Mouse (Mus musculus): ENCODE data around the gene Prodh2.

Prodh2 gene

DNA sequence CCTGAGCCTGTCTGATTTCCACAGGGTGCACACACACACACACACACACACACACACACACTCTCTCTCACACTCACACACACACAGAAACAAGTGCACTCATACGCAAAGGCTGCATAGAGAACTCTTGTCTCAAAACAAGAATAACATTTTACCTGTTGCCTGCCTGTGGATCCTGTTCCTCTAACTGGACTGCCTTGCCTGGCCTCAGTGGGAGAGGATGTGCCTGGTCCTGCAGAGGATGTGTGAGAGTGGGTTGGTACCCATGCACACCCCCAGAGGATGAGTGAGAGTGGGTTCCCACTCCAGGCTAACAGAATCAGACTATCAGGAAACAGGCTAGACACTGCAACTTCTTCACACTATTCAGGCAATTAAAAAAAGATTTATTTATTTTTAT lies 57.2 kb downstream of the Prodh2 start:
- DNase-seq: no peak

DNA sequence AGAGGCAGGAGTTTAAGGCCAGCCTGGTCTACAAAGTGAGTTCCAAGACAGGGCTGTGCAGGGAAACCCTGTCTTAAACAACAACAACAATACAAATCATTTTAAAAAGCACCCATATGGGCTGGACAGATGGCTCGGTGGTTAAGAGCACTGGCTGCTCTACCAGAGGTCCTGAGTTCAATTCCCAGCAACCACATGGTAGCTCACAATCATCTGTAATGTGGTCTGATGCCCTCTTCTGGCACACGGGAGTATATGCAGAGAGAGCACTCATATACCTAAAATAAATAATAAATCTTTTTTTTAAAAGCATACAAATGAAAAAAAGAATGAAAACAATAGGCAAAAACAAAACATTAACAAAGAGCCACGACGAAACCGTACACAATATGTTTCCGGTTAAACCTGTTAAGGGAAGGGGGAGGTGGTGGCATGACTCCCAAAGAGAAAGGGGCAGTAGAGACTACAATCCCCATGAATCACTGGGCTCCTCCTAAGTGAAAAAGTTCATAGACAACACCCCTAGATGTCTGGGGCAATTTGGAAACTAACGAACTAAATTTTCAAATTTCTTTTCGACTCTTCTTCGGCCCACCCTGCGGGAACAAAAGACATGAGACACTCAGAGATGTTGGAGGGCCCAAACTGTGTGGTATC lies 58.2 kb downstream of the Prodh2 start:
- DNase-seq: no peak

- peak; percentile 98 for DNase-seq
Observed at GRCm38 (mm10) chr7:30552102-30553020, 58.9 kb downstream of the Prodh2 start, which contains the start of the genes Hspb6 and Proser3. TSS of gene Hspb6 (plus strand) at chr7:30552178. TSS of gene Proser3 (minus strand) at chr7:30552299.

DNA sequence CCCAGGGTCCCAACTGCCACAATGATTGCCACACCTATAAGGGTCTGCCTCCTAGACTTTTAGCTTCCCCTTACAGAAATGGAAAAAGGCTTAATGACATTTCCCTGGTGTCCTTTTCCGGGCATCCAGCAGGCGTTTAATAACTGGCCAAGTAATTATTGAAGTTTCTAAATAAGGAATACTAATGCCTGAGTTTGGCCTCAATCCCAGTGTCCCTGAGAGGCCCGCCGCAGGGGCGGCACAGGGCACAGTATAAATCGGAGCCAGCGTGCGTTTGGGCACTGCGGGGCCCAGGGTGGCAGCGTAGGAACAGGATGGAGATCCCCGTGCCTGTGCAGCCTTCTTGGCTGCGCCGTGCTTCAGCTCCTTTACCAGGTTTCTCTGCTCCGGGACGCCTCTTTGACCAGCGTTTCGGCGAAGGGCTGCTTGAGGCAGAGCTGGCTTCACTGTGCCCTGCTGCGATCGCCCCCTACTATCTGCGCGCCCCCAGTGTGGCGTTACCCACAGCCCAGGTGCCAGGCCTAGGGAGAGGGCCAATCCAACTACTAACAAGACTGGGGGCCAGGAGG lies 59.7 kb downstream of the Prodh2 start:
- peak; percentile 54 for DNase-seq

DNA sequence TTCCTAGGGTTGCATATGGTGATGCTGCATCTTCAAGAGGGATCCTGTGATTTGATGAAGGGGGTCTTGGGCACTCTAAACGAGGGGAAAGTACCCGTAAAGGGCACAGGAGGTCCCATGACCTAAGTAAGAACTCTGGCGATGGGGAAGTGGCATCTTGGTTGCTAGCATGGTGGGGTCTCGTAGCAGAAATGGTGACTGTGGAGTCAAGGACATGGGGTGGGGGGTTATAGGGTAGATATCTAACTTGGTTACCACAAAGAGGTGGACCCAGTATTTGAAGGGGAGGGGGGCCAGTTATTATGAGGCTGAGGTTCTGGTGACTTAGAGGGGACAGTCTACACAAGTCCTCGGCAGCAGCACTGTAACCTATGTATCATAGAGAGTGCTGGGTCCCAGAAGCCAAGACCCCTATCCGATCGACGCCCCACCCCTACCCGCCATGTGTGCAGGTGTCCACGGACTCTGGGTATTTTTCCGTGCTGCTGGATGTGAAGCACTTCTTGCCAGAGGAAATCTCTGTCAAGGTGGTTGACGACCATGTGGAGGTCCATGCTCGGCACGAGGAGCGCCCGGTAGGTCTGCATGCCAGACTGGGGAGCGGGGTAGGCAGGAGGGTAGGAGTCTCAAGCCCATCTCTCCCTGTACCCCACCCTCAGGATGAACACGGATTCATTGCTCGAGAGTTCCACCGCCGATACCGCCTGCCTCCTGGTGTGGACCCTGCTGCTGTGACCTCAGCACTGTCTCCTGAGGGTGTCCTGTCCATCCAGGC lies 60.6 kb downstream of the Prodh2 start:
- DNase-seq: no peak

DNA sequence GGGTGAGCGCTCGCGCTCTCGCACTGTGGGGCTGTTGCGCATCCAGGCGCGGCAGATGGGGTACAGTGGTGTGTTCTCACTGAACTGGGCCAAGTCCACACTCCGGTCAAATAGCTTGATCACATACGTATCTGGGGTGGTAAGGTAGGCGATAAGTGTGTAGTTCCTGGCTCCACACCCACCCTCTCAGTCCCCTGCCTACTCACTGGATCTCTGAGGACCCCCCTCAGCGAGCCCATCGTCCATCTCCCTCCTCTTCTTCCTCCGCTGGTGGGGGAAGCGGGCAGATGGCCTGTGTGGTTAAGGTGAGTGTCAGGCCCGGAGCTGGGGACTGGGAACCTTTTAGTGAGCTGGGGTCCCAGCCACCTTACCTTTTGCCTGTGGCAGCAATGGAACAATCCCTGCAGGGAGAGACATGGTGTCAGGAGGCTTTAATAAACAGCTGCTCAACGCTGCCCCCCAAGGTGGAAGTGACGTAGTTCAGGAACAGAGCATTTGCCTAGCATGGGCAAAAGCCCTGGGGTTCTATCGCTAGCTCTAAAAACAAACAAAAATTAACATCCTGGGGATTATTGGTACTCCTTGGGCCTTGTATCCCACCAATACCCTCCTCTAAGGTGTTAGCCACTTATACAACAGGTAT lies 63.6 kb downstream of the Prodh2 start:
- DNase-seq: no peak

DNA sequence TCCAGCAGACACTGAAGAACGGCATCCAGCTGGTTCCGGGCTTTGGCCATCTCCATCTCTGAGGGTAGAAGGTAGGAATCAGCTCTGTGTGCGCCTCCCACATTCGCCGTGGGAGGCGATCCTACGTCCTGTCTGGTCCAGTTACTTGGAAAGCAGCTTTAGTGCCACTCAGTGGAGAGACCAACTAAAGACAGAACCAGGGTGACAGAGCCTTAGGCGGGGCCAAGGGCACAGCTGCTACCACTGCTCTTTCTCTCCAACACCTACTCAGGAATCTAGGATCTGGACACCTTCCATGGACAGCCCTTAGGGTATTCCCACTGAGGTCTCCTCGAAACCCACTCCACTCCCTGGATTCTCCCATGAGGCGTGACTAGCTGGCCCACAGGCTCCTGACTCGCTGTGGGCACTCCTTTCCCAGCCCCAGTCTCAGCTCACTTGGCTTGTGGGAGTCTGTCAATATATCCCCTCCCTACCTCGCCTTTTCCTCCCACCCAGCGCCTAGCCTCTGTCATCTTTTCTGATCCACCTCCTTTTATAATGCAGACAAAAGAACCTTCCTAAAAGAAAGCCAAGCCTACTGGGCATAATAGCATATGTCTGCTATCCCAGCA lies 64.6 kb downstream of the Prodh2 start:
- DNase-seq: no peak

DNA sequence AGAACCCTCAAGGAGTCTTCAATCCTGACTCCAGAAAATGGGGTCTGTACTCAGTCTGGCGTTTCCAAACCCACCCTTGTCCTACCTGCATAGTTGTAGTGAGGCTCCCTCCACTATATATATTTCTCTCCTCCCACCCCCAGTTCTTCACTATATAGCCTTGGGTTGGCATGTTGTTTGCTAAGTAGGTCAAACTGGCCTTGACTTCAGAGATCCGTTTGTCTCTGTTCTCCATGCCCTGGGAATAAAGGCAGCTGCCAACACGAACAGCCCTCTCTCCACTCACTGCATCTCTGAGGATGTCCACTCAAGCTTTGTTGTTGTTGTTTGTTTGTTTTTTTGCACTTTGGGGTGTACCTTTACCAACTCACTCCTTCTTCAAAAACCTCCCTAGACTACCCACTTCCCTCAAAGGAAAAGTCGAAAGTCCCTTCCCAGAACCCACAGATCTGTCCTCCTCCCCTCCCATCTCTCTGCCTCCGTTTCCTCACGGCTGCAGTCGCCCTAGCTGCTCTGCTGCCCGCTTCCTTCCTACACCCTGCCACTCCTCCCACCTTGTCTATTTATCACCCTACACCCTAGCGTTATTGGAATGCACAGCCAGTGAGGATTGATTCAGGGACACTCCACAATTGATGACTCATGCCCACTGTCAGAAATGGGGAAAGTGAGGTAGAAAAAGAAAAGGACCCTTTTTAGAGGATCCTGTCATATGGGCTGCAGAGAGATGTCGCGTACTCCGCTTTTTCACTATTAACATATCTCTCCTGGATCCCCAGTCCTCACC lies 65.4 kb downstream of the Prodh2 start:
- no peak for DNase-seq

DNA sequence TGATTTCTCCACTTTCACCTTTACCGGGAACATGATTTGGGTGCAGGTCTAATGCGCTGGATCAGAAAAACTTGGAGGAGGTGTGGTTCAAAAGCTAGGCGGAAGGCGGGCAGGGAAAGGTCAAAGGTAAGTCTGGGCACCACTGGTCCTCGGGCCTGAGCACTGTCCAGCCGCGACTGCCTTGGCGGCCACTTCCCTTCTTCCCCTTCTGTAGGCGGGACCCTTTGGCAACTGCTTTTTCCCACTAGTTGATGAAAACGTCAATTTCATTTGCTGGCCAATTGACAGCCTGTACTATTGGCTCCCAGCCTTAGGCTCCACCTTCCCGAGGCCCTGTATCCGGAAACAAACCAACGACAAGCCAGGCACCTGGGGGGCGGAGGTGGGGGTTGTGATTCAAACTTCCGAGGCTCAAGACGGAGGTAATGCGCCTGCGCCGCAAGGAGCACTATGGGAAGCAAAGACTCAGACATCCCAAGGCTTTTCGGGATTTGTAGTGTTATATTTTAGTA lies 66.1 kb downstream of the Prodh2 start, which contains the start of gene Lin37:
Lin37 (minus strand) TSS at position 396 of the 512 bp plus-strand sequence.
- DNase-seq: peak; percentile 100

DNA sequence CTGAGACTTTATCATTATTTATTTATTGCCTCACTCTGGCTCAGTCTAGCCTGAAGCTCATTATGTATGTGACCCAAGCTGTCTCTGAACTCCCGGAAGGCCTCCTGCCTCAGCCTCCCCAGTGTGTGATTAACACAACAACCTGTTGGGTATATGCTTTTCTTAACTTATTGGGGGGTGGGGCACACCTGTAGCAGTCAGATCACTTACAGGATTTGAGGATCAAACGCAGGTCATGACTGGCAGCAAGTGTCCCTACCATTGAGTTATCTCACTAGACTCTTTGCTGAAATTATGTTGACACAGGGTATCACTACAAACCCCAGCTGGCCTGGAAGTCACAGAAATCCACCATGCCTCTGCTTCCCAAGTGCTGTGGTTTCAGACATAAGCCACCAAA lies 66.9 kb downstream of the Prodh2 start:
- DNase-seq: no peak

DNA sequence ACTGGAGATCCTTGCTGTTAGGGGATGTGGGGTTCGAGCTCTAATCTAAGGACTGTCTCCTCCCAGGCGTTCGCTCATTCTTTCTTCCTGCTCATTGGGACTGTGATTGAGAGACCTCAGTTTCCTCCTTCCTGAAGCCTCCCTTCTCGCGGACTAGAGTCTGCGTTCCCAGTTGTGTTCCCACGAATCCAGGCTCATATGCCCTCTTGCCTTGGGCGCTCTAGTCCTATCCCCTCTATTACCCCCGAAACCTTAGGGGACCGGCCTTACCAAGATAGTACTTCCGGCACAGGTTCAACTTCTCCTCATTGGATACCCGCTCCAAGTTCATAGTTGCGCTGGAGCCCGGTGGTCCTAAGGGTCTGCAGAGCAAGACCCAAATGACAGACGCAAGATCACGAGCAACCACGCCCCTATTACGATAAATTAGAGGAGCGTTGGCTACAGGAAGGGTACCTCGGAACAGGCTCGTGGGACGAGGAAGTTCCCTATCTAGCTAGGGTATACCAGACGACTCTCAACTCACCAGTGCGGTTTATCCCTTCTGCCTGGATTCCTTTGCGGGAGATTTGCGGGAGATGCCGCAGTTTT lies 69.2 kb downstream of the Prodh2 start:
- DNase-seq: no peak

Measured in kidney, adult 11 months (tissue).